In genomic region chr3:136024876-136025275, GRCm38 (mm10) we compare ENCODE assay signal across 17 mouse cellular contexts.
DNase-seq lines count a peak whose midpoint lies in the region; TF ChIP-seq lines count a peak whose summit lies in the region.
"Had no signal": no experiment of that assay in that cellular context is flagged by ENCODE, and none has a peak within 500 bp of the region (broad histone marks: within the 10 kb centered on the region; RNA-seq: fewer than 3 reads in every experiment).

No protein-coding gene starts in this region.

- peak; percentile 33 to 76 for DNase-seq in layer of hippocampus, adult 18-20 months (ENCODE audit: low spot score in 2 of 2)
- DNase-seq in layer of hippocampus, adult 11-12 months (ENCODE audit: low spot score): no peak
- peak; percentile 24 to 56 for DNase-seq in layer of hippocampus, adult 2 months (ENCODE audit: low spot score in 2 of 2)
- no peak for DNase-seq in layer of hippocampus, postnatal 25 days (ENCODE audit: extremely low spot score in 1 of 2, low spot score in 1 of 2)
- peak; percentile 17 to 34 for DNase-seq in layer of hippocampus, adult 8-10 months (ENCODE audit: low spot score in 2 of 2)
- no peak for DNase-seq in layer of hippocampus, postnatal 10 days (ENCODE audit: low spot score in 2 of 2)
- peak; percentile 53 for DNase-seq in layer of hippocampus, adult 9-11 months
- no peak for DNase-seq in layer of hippocampus, adult 9-10 months (ENCODE audit: low spot score)
- DNase-seq: adrenal gland, adult 2 months; adrenal gland, adult 8-10 months; adrenal gland, postnatal 10 days; adrenal gland, postnatal 14 days; adrenal gland, postnatal 25 days; adrenal gland, postnatal 36 days; B cell, adult 2 months; cerebellum, adult 11 months; cerebellum, adult 11-12 months had no signal

- TF ChIP-seq CTCF in layer of hippocampus, adult 2 months (conservative IDR thresholded peaks at IDR 0.05): no peak

- peak overlapping the region; percentile 67 for H3K27ac ChIP-seq in layer of hippocampus, adult 2 months

- H3K4me3 ChIP-seq in layer of hippocampus, adult 2 months: no peak overlapping the region

Comparison
In these comparisons a context has a peak if more than half of its experiments do, and no peak if none do; other contexts are left out.
1. DNase-seq: peak in layer of hippocampus, adult 18-20 months (2 of 2), layer of hippocampus, adult 2 months (2 of 2), layer of hippocampus, adult 8-10 months (2 of 2) and layer of hippocampus, adult 9-11 months (single experiment); none in layer of hippocampus, adult 11-12 months (single experiment), layer of hippocampus, postnatal 25 days (0 of 2), layer of hippocampus, postnatal 10 days (0 of 2) and layer of hippocampus, adult 9-10 months (single experiment).